Mouse (Mus musculus): ENCODE measurements around the gene Dpysl4.

DNA sequence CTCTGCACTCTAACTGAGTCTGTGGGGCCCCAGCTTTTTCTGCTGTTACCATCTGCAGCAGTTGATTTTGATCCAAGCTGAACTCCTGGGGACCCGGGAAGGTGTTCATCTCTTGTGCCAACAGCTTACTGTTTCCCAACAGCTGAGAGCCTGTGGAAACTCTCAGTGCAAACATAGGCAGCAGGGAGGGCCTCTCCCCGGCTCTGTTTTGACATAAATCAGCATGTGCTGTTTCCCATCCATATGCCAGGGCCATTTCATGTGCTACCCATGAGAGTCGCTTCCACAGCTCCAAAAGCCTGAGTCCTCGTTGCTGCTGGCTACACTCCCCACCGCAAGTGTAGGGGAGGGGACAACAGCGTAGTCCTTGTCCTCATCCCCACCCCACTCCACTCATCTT is 7.6 kb upstream of the Dpysl4 start:
- TF ChIP-seq CTCF (IDR thresholded peaks at IDR 0.05; ENCODE audit: low read depth) (no peak), EP300 (IDR thresholded peaks at IDR 0.05; ENCODE audit: low read depth) (no peak)

Data from liver, postnatal 0 days (tissue).